Mouse (Mus musculus): ENCODE measurements around the gene Lrrc55.
"Not testable (repeated sequence)": the region's sequence is repeated elsewhere in the genome, so short reads cannot be mapped to it uniquely, and the experiment has no call there.

Gene Lrrc55

GRCm38 (mm10) chr2:85196901-85197300 lies at the start of gene Lrrc55:
TSS of gene Lrrc55 (minus strand) at chr2:85197197.
- DNase-seq (ENCODE audit: low spot score in 2 of 2) = no peak

- peak; percentile 87 to 88 for DNase-seq (ENCODE audit: low spot score in 2 of 2)
These were observed 49.6 kb upstream of the Lrrc55 start for GRCm38 (mm10) chr2:85246506-85247082.

GRCm38 (mm10) chr2:85245737-85246136 lies 48.7 kb upstream of the Lrrc55 start:
- no peak for DNase-seq (ENCODE audit: low spot score in 2 of 2)

- DNase-seq (ENCODE audit: low spot score in 2 of 2) = no peak
These were observed 41.2 kb upstream of the Lrrc55 start for GRCm38 (mm10) chr2:85238068-85238667.

- DNase-seq (ENCODE audit: low spot score in 2 of 2) = not testable (repeated sequence)
These were observed 40.2 kb upstream of the Lrrc55 start for GRCm38 (mm10) chr2:85237231-85237630.

GRCm38 (mm10) chr2:85230771-85231511 lies 33.9 kb upstream of the Lrrc55 start:
- DNase-seq (ENCODE audit: low spot score in 2 of 2) = no peak

- no peak for DNase-seq (ENCODE audit: low spot score in 2 of 2)
These were observed 32.6 kb upstream of the Lrrc55 start for GRCm38 (mm10) chr2:85229606-85230005.

- no peak for DNase-seq (ENCODE audit: low spot score in 2 of 2)
These were observed 30.9 kb upstream of the Lrrc55 start for GRCm38 (mm10) chr2:85227816-85228335.

GRCm38 (mm10) chr2:85224221-85225179 lies 27.5 kb upstream of the Lrrc55 start:
- DNase-seq (ENCODE audit: low spot score in 2 of 2) = peak; percentile 23 to 33

- no peak for DNase-seq (ENCODE audit: low spot score in 2 of 2)
These were observed 19.6 kb upstream of the Lrrc55 start for GRCm38 (mm10) chr2:85216606-85217005.

- peak; percentile 67 to 88 for DNase-seq (ENCODE audit: low spot score in 2 of 2)
These were observed 16.7 kb upstream of the Lrrc55 start for GRCm38 (mm10) chr2:85213746-85214145.

- DNase-seq (ENCODE audit: low spot score in 2 of 2) = no peak
These were observed 12.3 kb upstream of the Lrrc55 start for GRCm38 (mm10) chr2:85209301-85209700.

GRCm38 (mm10) chr2:85205170-85205569 lies 8.2 kb upstream of the Lrrc55 start:
- no peak for DNase-seq (ENCODE audit: low spot score in 2 of 2)

- DNase-seq (ENCODE audit: low spot score in 2 of 2) = peak; percentile 59 to 68
These were observed 1.3 kb upstream of the Lrrc55 start for GRCm38 (mm10) chr2:85198011-85198965.

- DNase-seq (ENCODE audit: low spot score in 2 of 2) = peak in 1 of 2 experiments; percentile 42
These were observed 2.4 kb downstream of the Lrrc55 start for GRCm38 (mm10) chr2:85194566-85194965.

GRCm38 (mm10) chr2:85187582-85188151 lies 9.3 kb downstream of the Lrrc55 start:
- DNase-seq (ENCODE audit: low spot score in 2 of 2) = no peak

- DNase-seq (ENCODE audit: low spot score in 2 of 2) = no peak
These were observed 18.7 kb downstream of the Lrrc55 start for GRCm38 (mm10) chr2:85178139-85178800.

- DNase-seq (ENCODE audit: low spot score in 2 of 2) = no peak
These were observed 23.5 kb downstream of the Lrrc55 start for GRCm38 (mm10) chr2:85173545-85173944.

GRCm38 (mm10) chr2:85172763-85173103 lies 24.3 kb downstream of the Lrrc55 start:
- DNase-seq (ENCODE audit: low spot score in 2 of 2) = no peak

All from frontal cortex, postnatal 36 days (tissue).